Mouse (Mus musculus) gastrocnemius, postnatal 4 days (tissue): ENCODE measurements around the gene Tmx4. TPM values are rescaled to one million over a fixed set of nuclear protein-coding genes. Genes with fewer than 3 reads are reported as not detected.
"Not testable (repeated sequence)": the region's sequence is repeated elsewhere in the genome, so short reads cannot be mapped to it uniquely, and the experiment has no call there.

Experiments
- DNase-seq, 2 experiments: peaks; one replicate each; pipeline ENCODE4 v3.0.0; 2021 to 2022; ENCODE audit warnings: low spot score in 2 of 2, mixed read lengths in 2 of 2
- long read RNA-seq, 2 experiments: library from polyadenylated mRNA; stranded (forward); transcript quantifications; one replicate each; pipeline ENCODE4 v2.0.0; 2021
- total RNA-seq, 2 experiments: library from RNA; stranded (reverse); gene quantifications; 2 replicates each; pipeline ENCODE4 v1.2.3; 2021

The Tmx4 gene
- 10 to 100 TPM; 18.1 to 18.7 TPM for total RNA-seq
- long read RNA-seq, experiment 1, full-length matches to known transcripts: 8 of 11 reads
- long read RNA-seq, experiment 1, partial matches to known transcripts: 0 of 11 reads
- long read RNA-seq, experiment 1, other reads (novel, unspliced or antisense): 3 of 11 reads
- long read RNA-seq, experiment 2, full-length matches to known transcripts: 8 of 13 reads
- long read RNA-seq, experiment 2, partial matches to known transcripts: 0 of 13 reads
- long read RNA-seq, experiment 2, other reads (novel, unspliced or antisense): 5 of 13 reads

- DNase-seq: peak; percentile 96 to 99
These were observed at the start of gene Tmx4 for GRCm38 (mm10) chr2:134643514-134644300. TSS of gene Tmx4 (minus strand) at chr2:134644145.

- no peak for DNase-seq
These were observed 48.2 kb upstream of the Tmx4 start for GRCm38 (mm10) chr2:134692125-134692524.

GRCm38 (mm10) chr2:134691055-134691454 lies 47.1 kb upstream of the Tmx4 start:
- DNase-seq: no peak

- no peak for DNase-seq
These were observed 38.4 kb upstream of the Tmx4 start for GRCm38 (mm10) chr2:134682326-134682725.

- DNase-seq: no peak
These were observed 37.5 kb upstream of the Tmx4 start for GRCm38 (mm10) chr2:134681271-134681961.

GRCm38 (mm10) chr2:134679567-134679966 lies 35.6 kb upstream of the Tmx4 start:
- no peak for DNase-seq

GRCm38 (mm10) chr2:134675465-134675864 lies 31.5 kb upstream of the Tmx4 start:
- no peak for DNase-seq

GRCm38 (mm10) chr2:134673604-134674003 lies 29.7 kb upstream of the Tmx4 start:
- peak in 1 of 2 experiments; percentile 15 for DNase-seq

- no peak for DNase-seq
These were observed 12.5 kb upstream of the Tmx4 start for GRCm38 (mm10) chr2:134656477-134656876.

GRCm38 (mm10) chr2:134654668-134655067 lies 10.7 kb upstream of the Tmx4 start:
- no peak for DNase-seq

GRCm38 (mm10) chr2:134652759-134653158 lies 8.8 kb upstream of the Tmx4 start:
- DNase-seq: no peak

GRCm38 (mm10) chr2:134648999-134649398 lies 5.1 kb upstream of the Tmx4 start:
- no peak for DNase-seq

- DNase-seq: no peak
These were observed 1.8 kb upstream of the Tmx4 start for GRCm38 (mm10) chr2:134645752-134646151.

- no peak for DNase-seq
These were observed 1.2 kb upstream of the Tmx4 start for GRCm38 (mm10) chr2:134645166-134645565.

- no peak for DNase-seq
These were observed 462 bp upstream of the Tmx4 start for GRCm38 (mm10) chr2:134644301-134644912.

GRCm38 (mm10) chr2:134642377-134642776 lies 1.6 kb downstream of the Tmx4 start:
- no peak for DNase-seq

GRCm38 (mm10) chr2:134641372-134641771 lies 2.6 kb downstream of the Tmx4 start:
- DNase-seq: no peak

- DNase-seq: no peak
These were observed 3.5 kb downstream of the Tmx4 start for GRCm38 (mm10) chr2:134640398-134640797.

GRCm38 (mm10) chr2:134628541-134628940 lies 15.4 kb downstream of the Tmx4 start:
- DNase-seq: not testable (repeated sequence)

- DNase-seq: no peak
These were observed 39.0 kb downstream of the Tmx4 start for GRCm38 (mm10) chr2:134604935-134605334.

GRCm38 (mm10) chr2:134591081-134591694 lies 52.8 kb downstream of the Tmx4 start:
- DNase-seq: no peak
